Mouse (Mus musculus): ENCODE data around the gene Itk. TPM values are rescaled to one million over a fixed set of nuclear protein-coding genes. Genes with fewer than 3 reads are reported as not detected.

The Itk gene
- polyA plus RNA-seq, 1 experiment from 2014 or later = 0.03 TPM

- CTCF ChIA-PET = no interaction called here
Measured at GRCm38 (mm10) chr11:46410018-46410563, 20.8 kb upstream of the Itk start.

DNA sequence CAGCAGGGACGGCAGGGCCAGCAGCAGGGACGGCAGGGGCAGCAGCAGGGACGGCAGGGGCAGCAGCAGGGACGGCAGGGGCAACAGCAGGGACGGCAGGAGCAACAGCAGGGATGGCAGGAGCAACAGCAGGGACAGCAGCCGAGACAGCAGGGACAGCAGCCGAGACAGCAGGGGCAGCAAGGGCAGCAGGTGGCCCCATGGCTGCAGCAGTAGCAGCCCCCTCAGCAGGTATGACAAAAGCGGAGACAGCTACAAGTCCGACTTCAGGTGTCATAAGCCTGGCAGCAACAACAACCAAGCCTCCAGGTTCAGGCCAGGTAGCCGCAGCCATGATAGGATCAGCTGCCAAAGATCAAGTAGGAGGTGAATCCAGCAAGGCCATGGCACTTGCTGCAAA, 17.4 kb upstream of the Itk start:
- in situ Hi-C loops (cut with MboI; ENCODE audit: low pct_unique_long_range_greater_than_20kb) = no loop called here
- no peak for TF ChIP-seq CTCF (IDR thresholded peaks at IDR 0.05)
- POLR2A ChIA-PET = no interaction called here
- DNase-seq (ENCODE audit: low read depth, low spot score) = no peak
- CTCF ChIA-PET = interaction anchor here (1.0 kb wide), 1 partner anchor 10 kb away, joined by 3 read pairs; no protein-coding TSS in a partner anchor
- H3K27me3 ChIP-seq = no peaks in the 10 kb centered on the region
- no peak for ATAC-seq

More at GRCm38 (mm10) chr11:46410018-46410563, 20.8 kb upstream of the Itk start:
- DNase-seq (ENCODE audit: low read depth, low spot score) (no peak), ATAC-seq (no peak)
- H3K27me3 ChIP-seq = no peaks in the 10 kb centered on the region
- no peak for TF ChIP-seq CTCF (IDR thresholded peaks at IDR 0.05)
- POLR2A ChIA-PET = no interaction called here
- in situ Hi-C loops (cut with MboI; ENCODE audit: low pct_unique_long_range_greater_than_20kb) = no loop called here

DNA sequence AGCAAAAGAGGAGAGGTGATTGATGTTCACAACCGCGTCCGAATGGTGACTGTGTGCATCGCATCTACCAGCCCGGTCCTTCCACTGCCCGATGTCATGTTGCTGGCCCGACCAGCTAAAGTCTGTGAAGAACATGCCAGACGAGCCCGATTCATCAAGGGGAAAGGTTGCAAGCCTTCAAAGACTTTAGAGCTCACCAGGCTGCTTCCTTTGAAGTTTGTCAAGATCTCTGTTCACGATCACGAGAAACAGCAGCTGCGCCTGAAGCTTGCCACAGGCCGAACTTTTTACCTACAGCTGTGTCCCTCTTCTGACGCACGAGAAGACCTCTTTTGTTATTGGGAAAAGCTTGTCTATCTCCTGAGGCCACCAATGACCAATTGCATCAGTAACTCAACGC, 15.7 kb upstream of the Itk start:
- no peak for TF ChIP-seq CTCF (IDR thresholded peaks at IDR 0.05)
- DNase-seq (ENCODE audit: low read depth, low spot score) = no peak
- POLR2A ChIA-PET = no interaction called here
- in situ Hi-C loops (cut with MboI; ENCODE audit: low pct_unique_long_range_greater_than_20kb) = no loop called here
- CTCF ChIA-PET = interaction anchor here (1.0 kb wide), 1 partner anchor 26 kb away, joined by 3 read pairs; no protein-coding TSS in a partner anchor
- no peak for ATAC-seq
- H3K27me3 ChIP-seq = peaks cover 3% of the 10 kb centered on the region

DNA sequence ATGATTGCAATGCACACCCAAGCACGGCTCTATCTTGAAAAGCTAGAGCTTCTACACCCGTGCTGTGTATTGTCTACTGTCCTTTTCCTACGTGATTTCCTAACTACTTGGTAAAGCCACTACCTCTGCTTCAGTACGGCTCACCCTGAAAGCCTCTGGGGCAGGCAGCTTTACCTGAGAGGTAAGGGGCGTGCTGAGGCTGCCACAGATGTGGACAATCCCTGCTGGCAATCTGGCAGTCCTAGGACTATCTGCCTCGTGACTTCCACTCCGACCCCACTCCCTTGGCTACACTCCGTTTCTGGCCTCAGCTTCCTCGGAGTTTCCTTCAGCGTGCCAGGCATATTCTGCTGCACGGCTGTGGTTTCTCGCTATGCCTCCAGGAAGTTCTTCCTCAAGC, 12.2 kb upstream of the Itk start:
- in situ Hi-C loops (cut with MboI; ENCODE audit: low pct_unique_long_range_greater_than_20kb) = no loop called here
- TF ChIP-seq CTCF (IDR thresholded peaks at IDR 0.05) = no peak
- H3K27me3 ChIP-seq = peaks cover 3% of the 10 kb centered on the region

DNA sequence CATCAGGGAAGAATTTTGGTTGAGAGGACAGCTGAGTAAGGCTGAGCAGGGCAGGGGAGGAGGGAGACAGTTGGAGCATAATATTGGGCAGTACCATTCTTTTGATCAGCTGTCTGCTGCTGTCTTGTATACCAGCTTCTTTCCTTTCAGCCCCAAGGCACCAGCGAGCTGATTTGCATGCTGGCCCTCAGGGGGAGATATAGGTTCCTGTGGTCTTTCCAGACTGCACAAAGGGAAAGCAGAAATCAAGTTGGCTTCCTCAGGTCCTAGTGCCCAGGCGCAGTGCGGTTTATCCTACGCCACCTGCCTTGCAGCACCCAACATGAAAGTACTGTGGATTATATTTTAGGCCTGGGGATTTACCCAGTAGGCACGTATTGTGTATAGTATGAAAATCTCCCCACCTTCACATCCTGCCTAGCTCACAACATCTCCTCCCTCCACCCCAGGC, 9.6 kb upstream of the Itk start:
- in situ Hi-C loops (cut with MboI; ENCODE audit: low pct_unique_long_range_greater_than_20kb) = no loop called here
- TF ChIP-seq CTCF (IDR thresholded peaks at IDR 0.05) = no peak
- CTCF ChIA-PET = no interaction called here
- POLR2A ChIA-PET = no interaction called here
- H3K27me3 ChIP-seq = peaks cover 8% of the 10 kb centered on the region
- DNase-seq (ENCODE audit: low read depth, low spot score) (no peak), ATAC-seq (no peak)

More for the DNA sequence above, 12.2 kb upstream of the Itk start:
- ATAC-seq = peak; percentile 69
- ChIA-PET POLR2A (interaction anchor here (1.1 kb wide), 1 partner anchor 156 kb away, joined by 3 read pairs; no protein-coding TSS in a partner anchor), CTCF (interaction anchor here (1.4 kb wide), 1 partner anchor 29 kb away, joined by 3 read pairs; no protein-coding TSS in a partner anchor)
- no peak for DNase-seq (ENCODE audit: low read depth, low spot score)

DNA sequence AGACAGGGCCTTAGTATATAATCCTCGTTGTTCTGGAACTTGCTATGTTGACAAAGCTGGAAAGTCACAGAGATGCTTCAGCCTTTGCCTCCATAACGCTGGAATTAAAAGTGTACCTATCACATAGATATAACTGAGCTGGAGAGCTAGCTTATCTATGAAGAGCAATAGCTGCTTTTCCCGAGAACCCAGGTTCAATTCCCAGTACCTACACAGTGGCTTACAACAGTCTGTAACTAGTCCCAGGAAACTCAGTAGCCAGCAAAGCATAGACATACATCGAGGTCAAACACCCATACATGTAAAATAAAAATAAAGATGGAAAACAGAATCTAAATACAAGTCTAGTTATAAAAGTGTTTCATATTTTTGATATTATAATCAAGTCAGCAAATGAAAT, 9.2 kb upstream of the Itk start:
- CTCF ChIA-PET = interaction anchor here (1.1 kb wide), 1 partner anchor 30 kb away, joined by 3 read pairs; no protein-coding TSS in a partner anchor
- TF ChIP-seq CTCF (IDR thresholded peaks at IDR 0.05) = no peak

GRCm38 (mm10) chr11:46397900-46398299, 8.6 kb upstream of the Itk start:
- DNase-seq (ENCODE audit: low read depth, low spot score) = no peak
- in situ Hi-C loops (cut with MboI; ENCODE audit: low pct_unique_long_range_greater_than_20kb) = no loop called here
- TF ChIP-seq CTCF (IDR thresholded peaks at IDR 0.05) = no peak
- CTCF ChIA-PET = interaction anchor here (1.1 kb wide), 1 partner anchor 31 kb away, joined by 3 read pairs; no protein-coding TSS in a partner anchor
- POLR2A ChIA-PET = no interaction called here
- H3K27me3 ChIP-seq = peaks cover 8% of the 10 kb centered on the region
- ATAC-seq = no peak

More for the DNA sequence above, 9.2 kb upstream of the Itk start:
- POLR2A ChIA-PET = no interaction called here
- in situ Hi-C loops (cut with MboI; ENCODE audit: low pct_unique_long_range_greater_than_20kb) = no loop called here
- peaks cover 8% of the 10 kb centered on the region for H3K27me3 ChIP-seq
- DNase-seq (ENCODE audit: low read depth, low spot score) (no peak), ATAC-seq (no peak)

DNA sequence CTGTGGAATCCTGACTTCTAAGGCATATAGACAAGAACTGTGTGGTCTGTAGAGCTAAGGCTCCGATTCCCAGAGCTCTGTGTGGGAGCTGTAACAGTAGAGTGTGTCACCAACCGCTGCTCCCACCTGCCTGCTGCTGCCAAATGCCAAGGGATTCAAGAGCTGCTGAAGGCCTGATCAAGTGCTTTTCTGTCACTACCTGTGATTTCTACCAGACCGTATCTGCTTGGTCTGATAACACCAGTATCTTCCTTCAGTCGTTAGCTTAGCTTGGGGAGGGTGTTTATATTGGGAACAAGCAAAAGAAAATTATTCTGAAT, 7.5 kb upstream of the Itk start:
- POLR2A ChIA-PET = no interaction called here
- no peak for DNase-seq (ENCODE audit: low read depth, low spot score)
- peaks cover 8% of the 10 kb centered on the region for H3K27me3 ChIP-seq
- no peak for TF ChIP-seq CTCF (IDR thresholded peaks at IDR 0.05)
- in situ Hi-C loops (cut with MboI; ENCODE audit: low pct_unique_long_range_greater_than_20kb) = no loop called here
- ATAC-seq = no peak
- CTCF ChIA-PET = interaction anchor here (0.9 kb wide), 1 partner anchor 12 kb away, joined by 3 read pairs; no protein-coding TSS in a partner anchor

- no peak for DNase-seq (ENCODE audit: low read depth, low spot score)
- ChIA-PET POLR2A (no interaction called here), CTCF (interaction anchor here (0.9 kb wide), 1 partner anchor 12 kb away, joined by 3 read pairs; no protein-coding TSS in a partner anchor)
- no peak for ATAC-seq
- TF ChIP-seq CTCF (IDR thresholded peaks at IDR 0.05) = no peak
- H3K27me3 ChIP-seq = peaks cover 8% of the 10 kb centered on the region
- in situ Hi-C loops (cut with MboI; ENCODE audit: low pct_unique_long_range_greater_than_20kb) = no loop called here
Measured at GRCm38 (mm10) chr11:46396167-46396859, 7.0 kb upstream of the Itk start, which contains the start of gene Fam71b. Fam71b (plus strand) TSS chr11:46396559.

DNA sequence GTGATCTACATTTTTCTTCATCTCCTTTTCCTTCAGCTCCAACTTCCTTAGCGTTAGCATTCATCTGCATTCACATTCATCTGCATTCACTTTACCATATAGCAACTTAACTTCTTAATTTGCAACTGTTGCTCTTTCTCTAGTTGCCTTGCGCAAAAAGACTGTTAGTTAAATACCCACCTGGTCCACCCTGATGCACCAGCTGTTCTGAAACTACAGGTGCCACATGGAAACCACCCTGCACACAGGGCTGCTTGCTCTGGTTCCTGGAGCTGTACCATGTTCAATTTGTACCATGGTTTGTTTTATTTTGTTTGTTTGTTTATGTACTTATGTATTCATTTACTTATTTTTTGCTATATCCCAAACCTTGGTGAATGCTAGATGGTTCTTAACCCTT, 6.4 kb upstream of the Itk start:
- ChIA-PET POLR2A (no interaction called here), CTCF (no interaction called here)
- TF ChIP-seq CTCF (IDR thresholded peaks at IDR 0.05) = no peak
- no peak for DNase-seq (ENCODE audit: low read depth, low spot score)
- in situ Hi-C loops (cut with MboI; ENCODE audit: low pct_unique_long_range_greater_than_20kb) = no loop called here
- ATAC-seq = no peak
- peaks cover 8% of the 10 kb centered on the region for H3K27me3 ChIP-seq

- in situ Hi-C loops (cut with MboI; ENCODE audit: low pct_unique_long_range_greater_than_20kb) = no loop called here
- TF ChIP-seq CTCF (IDR thresholded peaks at IDR 0.05) = no peak
- DNase-seq (ENCODE audit: low read depth, low spot score) (no peak), ATAC-seq (no peak)
- peaks cover 5% of the 10 kb centered on the region for H3K27me3 ChIP-seq
- ChIA-PET POLR2A (no interaction called here), CTCF (no interaction called here)
Measured at GRCm38 (mm10) chr11:46395088-46395487, 5.8 kb upstream of the Itk start.
